16 mouse cellular contexts compared by ENCODE assay signal in the genomic region with DNA sequence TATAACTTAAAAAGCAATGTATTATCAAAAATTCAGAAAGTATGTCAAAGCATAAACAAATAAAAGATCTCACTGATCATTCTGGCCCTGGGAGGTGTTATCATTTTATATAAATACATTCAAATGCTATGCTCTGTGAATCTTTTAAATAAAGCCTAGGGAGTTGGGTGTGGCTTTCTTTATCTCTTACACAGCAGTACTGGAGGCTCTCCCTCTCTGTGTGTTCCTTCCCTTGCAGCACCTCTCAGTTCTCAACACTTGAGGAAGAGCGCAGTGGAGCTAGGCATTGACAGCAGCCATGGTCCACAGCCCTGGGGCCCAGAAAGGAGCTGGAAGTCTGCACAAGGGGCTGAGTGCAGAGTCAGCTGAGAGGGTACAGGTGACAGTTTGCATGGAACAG.
"Had no signal": no experiment of that assay in that cellular context is flagged by ENCODE, and none has a peak within 500 bp of the region (broad histone marks: within the 10 kb centered on the region; RNA-seq: fewer than 3 reads in every experiment).

No protein-coding gene starts in this region.

- H3K4me2 ChIP-seq: midbrain, embryonic 11.5 days; midbrain, embryonic 15.5 days; neural tube, embryonic 13.5 days had no signal

- H3K4me1 ChIP-seq: midbrain, embryonic 15.5 days; neural tube, embryonic 13.5 days had no signal

- ATAC-seq: lung, postnatal 0 days; midbrain, embryonic 15.5 days had no signal

- H3K9me3 ChIP-seq: limb, embryonic 10.5 days; midbrain, embryonic 15.5 days; neural tube, embryonic 13.5 days had no signal

- H3K27ac ChIP-seq: layer of hippocampus, adult 2 months; limb, embryonic 10.5 days; liver, embryonic 14.5 days; midbrain, embryonic 15.5 days; neural tube, embryonic 13.5 days had no signal

- H3K9ac ChIP-seq: liver, embryonic 14.5 days; midbrain, embryonic 15.5 days; neural tube, embryonic 13.5 days had no signal

- DNase-seq: kidney, adult 9 months; kidney, postnatal 36 days; lung, adult 2 months; lung, postnatal 36 days; retina, postnatal 1 day; right cerebral cortex, postnatal 4 days; spleen, adult 18-20 months; thymus, adult 18-20 months; thymus, postnatal 14 days had no signal

- H3K4me3 ChIP-seq: layer of hippocampus, adult 2 months; limb, embryonic 10.5 days; midbrain, embryonic 15.5 days; neural tube, embryonic 13.5 days had no signal

- H3K27me3 ChIP-seq: midbrain, embryonic 15.5 days; neural tube, embryonic 13.5 days had no signal

- H3K36me3 ChIP-seq: limb, embryonic 10.5 days; midbrain, embryonic 15.5 days; neural tube, embryonic 13.5 days had no signal
